Mouse (Mus musculus) adrenal gland, adult 8-10 months (tissue): ENCODE measurements around the gene Sim2. TPM values are rescaled to one million over a fixed set of nuclear protein-coding genes. Genes with fewer than 3 reads are reported as not detected.

Experiments
- DNase-seq: peaks from one replicate; pipeline ENCODE4 v3.0.0; 2022
- microRNA-seq, 2 experiments: library from miRNA; unstranded; fragments of <30 nt; microRNA quantifications; one replicate each; pipeline ENCODE4 v1.2.0; 2022
- total RNA-seq, 4 experiments: library from RNA; stranded (reverse); gene quantifications; 2 replicates each; pipeline ENCODE4 v1.2.4; 2022

The Sim2 gene
- total RNA-seq, 4 experiments from 2014 or later = not detected

GRCm38 (mm10) chr16:94168655-94169545 lies 84.2 kb downstream of the Sim2 start:
- DNase-seq = no peak

GRCm38 (mm10) chr16:94170218-94170617 lies 85.5 kb downstream of the Sim2 start:
- DNase-seq = no peak

- no peak for DNase-seq
These were observed 88.6 kb downstream of the Sim2 start for GRCm38 (mm10) chr16:94173361-94173760.

GRCm38 (mm10) chr16:94175366-94175986 lies 90.7 kb downstream of the Sim2 start:
- no peak for DNase-seq

Small RNA genes within 50 kb of the gene (microRNA-seq; reads per million reads assigned to microRNA genes)
- gene Gm23062 = 0 reads per million in 2 experiments

Other genes starting within 250 kb of the Sim2 start
- 1 to 10 TPM; 1.7 to 3.4 (median 2.0) TPM for gene Chaf1b, start 201.0 kb upstream of the Sim2 start, total RNA-seq
- gene Cldn14, start 76.1 kb upstream of the Sim2 start, total RNA-seq = not detected
- 10 to 100 TPM; 20.7 to 31.7 (median 24.9) TPM for gene Hlcs, start 228.6 kb downstream of the Sim2 start, total RNA-seq
- 10 to 100 TPM in 1 of 4 experiments, 1 to 10 TPM in 3; 4.6 to 12.6 (median 5.3) TPM for gene Ripply3, start 243.5 kb downstream of the Sim2 start, total RNA-seq